Mouse (Mus musculus): Measurements from ENCODE around the gene Patl2. TPM values are rescaled to one million over a fixed set of nuclear protein-coding genes. Genes with fewer than 3 reads are reported as not detected.

Gene Patl2
- polyA plus RNA-seq, 1 experiment from 2014 or later: not detected

DNA sequence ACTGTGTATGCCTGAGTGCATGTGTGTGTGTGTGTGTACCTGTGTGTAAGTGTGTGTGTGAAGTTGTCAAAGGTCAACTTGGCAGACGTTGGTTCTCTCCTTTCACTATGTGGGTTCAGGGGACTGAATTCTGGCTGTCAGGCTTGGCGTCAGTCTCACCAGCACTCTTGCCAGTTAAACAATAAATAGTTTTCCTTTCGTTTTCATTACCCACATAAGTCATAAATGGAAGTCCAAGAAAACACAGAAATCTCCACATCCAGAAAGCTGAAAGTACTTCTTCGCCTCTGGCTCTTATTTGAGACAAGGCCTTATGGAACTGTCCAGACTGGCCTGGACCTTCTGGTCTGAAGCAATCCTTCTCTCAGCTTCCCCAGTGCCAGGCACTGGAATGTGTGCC is 40.2 kb downstream of the Patl2 start:
- Histone ChIP-seq H3K36me3 (ENCODE audit: control insufficient read depth, insufficient read depth, low read length) (no peaks in the 10 kb centered on the region), H3K9ac (ENCODE audit: low read length) (no peak overlapping the region), H3K4me3 (ENCODE audit: control insufficient read depth in 1 of 2, insufficient read depth in 1 of 2, low read depth in 1 of 2, low read length in 2 of 2) (no peak overlapping the region), H3K4me2 (ENCODE audit: low read length) (no peak overlapping the region), H3K4me1 (ENCODE audit: control insufficient read depth in 2 of 2, insufficient read depth in 2 of 2, low read length in 2 of 2) (peaks cover 0 to 19% of the 10 kb centered on the region in 2 experiments; a peak in 1 of 4 replicates), H3K9me3 (ENCODE audit: control insufficient read depth, low read length) (no peaks in the 10 kb centered on the region), H3K27ac (replicated peaks in 1 of 2; ENCODE audit: control insufficient read depth in 1 of 2, insufficient read depth in 1 of 2, low read depth in 2 of 2, low read length in 2 of 2) (no peak overlapping the region), H3K27me3 (ENCODE audit: control insufficient read depth, insufficient read depth, low read length) (no peaks in the 10 kb centered on the region)
- WGBS: 74% methylated on average over 4 of the region's 4 CpGs
- ATAC-seq (ENCODE audit: insufficient number of reproducible peaks, insufficient read depth, low FRiP score, low read depth): no peak

DNA sequence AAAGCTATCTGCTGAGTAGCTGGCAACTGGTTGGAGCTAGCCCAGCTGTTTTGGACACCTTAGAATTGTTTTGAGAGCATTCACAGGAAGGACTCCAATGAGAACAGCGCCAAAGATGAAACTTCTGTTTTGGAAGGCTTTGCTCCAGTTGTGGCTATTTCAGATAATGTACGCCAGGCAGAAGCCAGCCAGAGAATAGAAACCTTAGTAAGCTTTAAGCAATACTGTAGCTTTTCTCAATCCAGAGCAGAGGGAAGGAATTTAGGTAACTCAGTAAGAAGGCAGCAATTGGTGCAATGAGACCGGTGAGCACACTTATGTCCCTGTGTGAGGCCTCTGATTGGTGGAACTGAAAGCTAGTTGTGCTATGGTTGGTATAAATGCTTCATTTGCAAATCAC is 42.9 kb downstream of the Patl2 start:
- WGBS: 82% methylated on average over 3 of the region's 3 CpGs
- no peak for ATAC-seq (ENCODE audit: insufficient number of reproducible peaks, insufficient read depth, low FRiP score, low read depth)
- Histone ChIP-seq H3K4me3 (ENCODE audit: control insufficient read depth in 1 of 2, insufficient read depth in 1 of 2, low read depth in 1 of 2, low read length in 2 of 2) (no peak overlapping the region), H3K27me3 (ENCODE audit: control insufficient read depth, insufficient read depth, low read length) (no peaks in the 10 kb centered on the region), H3K36me3 (ENCODE audit: control insufficient read depth, insufficient read depth, low read length) (no peaks in the 10 kb centered on the region), H3K4me2 (ENCODE audit: low read length) (no peak overlapping the region), H3K9ac (ENCODE audit: low read length) (no peak overlapping the region), H3K4me1 (ENCODE audit: control insufficient read depth in 2 of 2, insufficient read depth in 2 of 2, low read length in 2 of 2) (0 out of 4 replicates have a peak, but pooled peaks cover 0 to 8% of the 10 kb centered on the region in 2 experiments), H3K27ac (replicated peaks in 1 of 2; ENCODE audit: control insufficient read depth in 1 of 2, insufficient read depth in 1 of 2, low read depth in 2 of 2, low read length in 2 of 2) (no peak overlapping the region), H3K9me3 (ENCODE audit: control insufficient read depth, low read length) (no peaks in the 10 kb centered on the region)

DNA sequence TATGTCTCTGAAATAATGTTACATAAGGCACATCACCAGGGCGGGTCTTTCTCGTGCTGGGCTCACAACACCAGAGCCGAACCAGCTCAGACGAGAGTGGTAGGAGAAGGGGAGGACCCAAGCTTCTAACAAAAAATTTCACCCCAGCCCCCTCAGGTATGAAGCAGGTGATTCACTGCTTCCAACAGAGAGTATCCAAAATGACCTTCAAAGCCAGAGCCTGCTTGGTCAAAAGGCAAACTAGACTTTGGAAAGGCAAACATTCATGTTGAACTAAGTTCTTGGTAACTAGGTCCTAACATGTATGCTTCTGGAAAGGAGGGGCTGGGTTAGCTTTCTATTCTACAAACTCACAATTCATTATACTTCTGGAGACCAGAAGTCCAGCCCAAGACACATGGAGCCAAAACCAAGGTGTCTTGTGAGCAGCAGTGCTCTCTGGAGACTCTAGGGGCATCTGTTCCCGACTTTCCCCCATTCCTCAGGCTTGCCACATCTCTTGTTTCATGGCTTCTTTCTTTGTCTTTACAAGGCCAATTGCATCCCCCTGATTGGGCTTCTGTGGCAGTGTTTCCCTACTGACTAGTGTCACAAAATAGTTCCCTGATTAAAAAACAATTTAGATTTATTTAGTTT is 44.5 kb downstream of the Patl2 start:
- Histone ChIP-seq H3K4me1 (ENCODE audit: control insufficient read depth in 2 of 2, insufficient read depth in 2 of 2, low read length in 2 of 2) (0 out of 4 replicates have a peak, but pooled peaks cover 0 to under 1% of the 10 kb centered on the region in 2 experiments), H3K36me3 (ENCODE audit: control insufficient read depth, insufficient read depth, low read length) (no peaks in the 10 kb centered on the region), H3K27ac (replicated peaks in 1 of 2; ENCODE audit: control insufficient read depth in 1 of 2, insufficient read depth in 1 of 2, low read depth in 2 of 2, low read length in 2 of 2) (no peak overlapping the region), H3K4me3 (ENCODE audit: control insufficient read depth in 1 of 2, insufficient read depth in 1 of 2, low read depth in 1 of 2, low read length in 2 of 2) (no peak overlapping the region), H3K4me2 (ENCODE audit: low read length) (no peak overlapping the region), H3K9ac (ENCODE audit: low read length) (no peak overlapping the region), H3K27me3 (ENCODE audit: control insufficient read depth, insufficient read depth, low read length) (no peaks in the 10 kb centered on the region), H3K9me3 (ENCODE audit: control insufficient read depth, low read length) (no peaks in the 10 kb centered on the region)
- no peak for ATAC-seq (ENCODE audit: insufficient number of reproducible peaks, insufficient read depth, low FRiP score, low read depth)
- 66% methylated on average over 5 of the region's 5 CpGs for WGBS

DNA sequence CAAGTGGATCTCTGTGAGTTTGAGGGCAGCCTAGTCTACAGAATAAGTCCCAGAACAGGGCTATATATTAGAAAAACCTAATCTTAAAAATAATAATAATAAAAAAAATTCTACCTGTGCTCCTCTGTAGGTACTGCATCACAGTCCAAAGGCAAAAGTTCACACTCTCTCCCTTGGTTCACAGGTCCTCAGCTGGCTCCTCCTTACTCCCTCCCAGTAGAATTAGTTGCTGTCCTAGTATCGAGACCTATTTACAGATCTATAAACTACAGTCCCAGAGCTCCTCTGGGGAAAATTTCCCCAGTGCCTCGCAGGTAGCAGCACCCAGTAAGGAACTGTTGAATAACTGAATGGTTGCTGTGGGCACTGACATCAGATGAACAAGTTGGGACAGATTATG is 45.2 kb downstream of the Patl2 start:
- H3K4me2 ChIP-seq (ENCODE audit: low read length): no peak overlapping the region
- H3K27me3 ChIP-seq (ENCODE audit: control insufficient read depth, insufficient read depth, low read length): no peaks in the 10 kb centered on the region
- 72% methylated on average over 2 of the region's 2 CpGs for WGBS
- no peak overlapping the region for H3K27ac ChIP-seq (replicated peaks in 1 of 2; ENCODE audit: control insufficient read depth in 1 of 2, insufficient read depth in 1 of 2, low read depth in 2 of 2, low read length in 2 of 2)
- no peak overlapping the region for H3K4me3 ChIP-seq (ENCODE audit: control insufficient read depth in 1 of 2, insufficient read depth in 1 of 2, low read depth in 1 of 2, low read length in 2 of 2)
- H3K4me1 ChIP-seq (ENCODE audit: control insufficient read depth in 2 of 2, insufficient read depth in 2 of 2, low read length in 2 of 2): no peaks in the 10 kb centered on the region
- ATAC-seq (ENCODE audit: insufficient number of reproducible peaks, insufficient read depth, low FRiP score, low read depth): no peak
- no peaks in the 10 kb centered on the region for H3K36me3 ChIP-seq (ENCODE audit: control insufficient read depth, insufficient read depth, low read length)
- no peaks in the 10 kb centered on the region for H3K9me3 ChIP-seq (ENCODE audit: control insufficient read depth, low read length)
- H3K9ac ChIP-seq (ENCODE audit: low read length): no peak overlapping the region

DNA sequence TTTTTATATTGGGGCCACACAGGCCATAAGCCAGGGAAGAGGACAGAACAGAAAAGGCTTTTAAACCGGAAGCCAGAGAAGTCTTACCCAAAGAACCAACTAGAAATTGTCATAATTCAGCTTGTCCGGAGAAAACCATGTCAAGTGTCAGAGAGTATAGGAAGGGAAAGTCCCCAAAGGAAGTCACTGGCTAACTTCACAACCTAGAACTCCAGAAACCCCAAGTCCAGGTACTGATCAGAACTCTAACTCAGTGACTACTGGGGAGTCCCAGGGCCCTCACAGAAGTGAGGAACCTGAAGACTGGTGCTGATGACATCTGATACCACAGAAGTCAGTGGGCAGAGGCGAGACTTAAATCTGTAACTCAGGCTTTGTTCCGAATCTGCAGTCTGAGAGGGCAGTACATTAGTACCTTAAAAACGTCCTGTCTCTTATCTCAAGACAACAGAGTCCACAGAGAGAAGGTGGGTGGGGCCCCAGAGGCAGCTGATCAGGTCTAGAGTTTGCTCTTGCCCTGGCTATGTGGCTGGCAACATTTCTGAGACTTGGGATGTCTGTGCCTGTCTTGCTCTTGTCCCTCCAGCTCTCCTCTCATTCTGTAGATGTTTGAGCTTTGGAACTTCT is 48.0 kb downstream of the Patl2 start:
- H3K36me3 ChIP-seq (ENCODE audit: control insufficient read depth, insufficient read depth, low read length): no peaks in the 10 kb centered on the region
- ATAC-seq (ENCODE audit: insufficient number of reproducible peaks, insufficient read depth, low FRiP score, low read depth): no peak

DNA sequence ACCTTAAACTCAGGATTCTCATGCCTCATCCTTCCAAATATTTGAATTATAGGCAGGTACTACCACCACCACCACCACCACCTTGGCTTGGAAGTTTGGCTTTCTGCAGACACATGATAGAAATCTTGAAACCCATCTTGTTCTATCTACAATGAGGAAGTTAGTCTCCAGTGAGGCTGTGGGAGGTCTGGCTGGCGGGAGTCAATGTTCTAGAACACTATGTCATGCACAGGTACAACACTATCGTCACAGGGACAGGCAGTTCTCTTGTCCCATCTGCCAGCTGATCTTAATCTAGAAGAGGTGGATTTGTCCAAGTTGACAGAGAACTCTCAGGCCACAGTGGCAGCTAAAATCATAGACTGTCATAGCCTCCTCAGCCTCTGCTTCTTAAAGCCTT is 53.4 kb downstream of the Patl2 start:
- no peak for ATAC-seq (ENCODE audit: insufficient number of reproducible peaks, insufficient read depth, low FRiP score, low read depth)
- Histone ChIP-seq H3K36me3 (ENCODE audit: control insufficient read depth, insufficient read depth, low read length) (no peaks in the 10 kb centered on the region), H3K4me3 (ENCODE audit: control insufficient read depth in 1 of 2, insufficient read depth in 1 of 2, low read depth in 1 of 2, low read length in 2 of 2) (no peak overlapping the region), H3K27ac (replicated peaks in 1 of 2; ENCODE audit: control insufficient read depth in 1 of 2, insufficient read depth in 1 of 2, low read depth in 2 of 2, low read length in 2 of 2) (no peak overlapping the region), H3K4me1 (ENCODE audit: control insufficient read depth in 2 of 2, insufficient read depth in 2 of 2, low read length in 2 of 2) (no peaks in the 10 kb centered on the region), H3K9me3 (ENCODE audit: control insufficient read depth, low read length) (no peaks in the 10 kb centered on the region), H3K4me2 (ENCODE audit: low read length) (no peak overlapping the region), H3K9ac (ENCODE audit: low read length) (no peak overlapping the region), H3K27me3 (ENCODE audit: control insufficient read depth, insufficient read depth, low read length) (no peaks in the 10 kb centered on the region)
- 68% methylated on average over 2 of the region's 2 CpGs for WGBS

More for the DNA sequence above, 48.0 kb downstream of the Patl2 start:
- no peaks in the 10 kb centered on the region for H3K27me3 ChIP-seq (ENCODE audit: control insufficient read depth, insufficient read depth, low read length)
- no peak overlapping the region for H3K9ac ChIP-seq (ENCODE audit: low read length)
- no peak overlapping the region for H3K4me2 ChIP-seq (ENCODE audit: low read length)
- H3K9me3 ChIP-seq (ENCODE audit: control insufficient read depth, low read length): no peaks in the 10 kb centered on the region
- no peak overlapping the region for H3K4me3 ChIP-seq (ENCODE audit: control insufficient read depth in 1 of 2, insufficient read depth in 1 of 2, low read depth in 1 of 2, low read length in 2 of 2)
- no peak overlapping the region for H3K27ac ChIP-seq (replicated peaks in 1 of 2; ENCODE audit: control insufficient read depth in 1 of 2, insufficient read depth in 1 of 2, low read depth in 2 of 2, low read length in 2 of 2)
- no peaks in the 10 kb centered on the region for H3K4me1 ChIP-seq (ENCODE audit: control insufficient read depth in 2 of 2, insufficient read depth in 2 of 2, low read length in 2 of 2)
- WGBS: 43% methylated on average over 5 of the region's 5 CpGs

DNA sequence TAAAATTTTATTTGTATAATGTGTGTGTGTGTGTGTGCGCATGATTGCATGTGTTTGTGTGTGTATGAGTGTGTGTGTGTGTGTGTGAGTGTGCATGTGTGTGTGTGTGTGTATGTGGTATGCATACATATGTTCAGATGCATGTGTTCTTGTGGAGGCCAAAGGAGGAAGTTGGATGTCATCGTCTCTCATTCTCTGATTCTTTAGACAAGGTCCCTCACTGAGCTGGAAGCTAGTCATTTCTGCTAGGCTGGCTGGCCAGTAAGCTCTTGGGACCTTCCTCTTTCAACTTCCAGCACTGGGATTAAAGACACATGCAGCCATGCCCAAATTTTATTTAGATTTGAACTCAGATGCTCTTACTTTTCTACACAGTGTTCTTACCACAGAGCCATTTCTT is 53.9 kb downstream of the Patl2 start:
- Histone ChIP-seq H3K4me3 (ENCODE audit: control insufficient read depth in 1 of 2, insufficient read depth in 1 of 2, low read depth in 1 of 2, low read length in 2 of 2) (no peak overlapping the region), H3K36me3 (ENCODE audit: control insufficient read depth, insufficient read depth, low read length) (no peaks in the 10 kb centered on the region), H3K9ac (ENCODE audit: low read length) (no peak overlapping the region), H3K9me3 (ENCODE audit: control insufficient read depth, low read length) (no peaks in the 10 kb centered on the region), H3K27me3 (ENCODE audit: control insufficient read depth, insufficient read depth, low read length) (no peaks in the 10 kb centered on the region), H3K4me1 (ENCODE audit: control insufficient read depth in 2 of 2, insufficient read depth in 2 of 2, low read length in 2 of 2) (peaks cover 0 to 4% of the 10 kb centered on the region in 2 experiments; a peak in 2 of 4 replicates), H3K27ac (replicated peaks in 1 of 2; ENCODE audit: control insufficient read depth in 1 of 2, insufficient read depth in 1 of 2, low read depth in 2 of 2, low read length in 2 of 2) (no peak overlapping the region), H3K4me2 (ENCODE audit: low read length) (no peak overlapping the region)
- ATAC-seq (ENCODE audit: insufficient number of reproducible peaks, insufficient read depth, low FRiP score, low read depth): no peak
- WGBS: 78% methylated on average over 2 of the region's 2 CpGs

All from heart, embryonic 14.5 days (tissue).